Mouse (Mus musculus) mesoderm, embryonic 11.5 days (tissue): ENCODE results near the gene Gm20388.

Experiments
- DNase-seq: peaks from one replicate; pipeline ENCODE4 v3.0.0-alpha.2; 2012; ENCODE audit warnings: low read depth, low spot score

Gene Gm20388

GRCm38 (mm10) chr8:120559654-120560053 is 649.0 kb downstream of the Gm20388 start:
- no peak for DNase-seq

DNA sequence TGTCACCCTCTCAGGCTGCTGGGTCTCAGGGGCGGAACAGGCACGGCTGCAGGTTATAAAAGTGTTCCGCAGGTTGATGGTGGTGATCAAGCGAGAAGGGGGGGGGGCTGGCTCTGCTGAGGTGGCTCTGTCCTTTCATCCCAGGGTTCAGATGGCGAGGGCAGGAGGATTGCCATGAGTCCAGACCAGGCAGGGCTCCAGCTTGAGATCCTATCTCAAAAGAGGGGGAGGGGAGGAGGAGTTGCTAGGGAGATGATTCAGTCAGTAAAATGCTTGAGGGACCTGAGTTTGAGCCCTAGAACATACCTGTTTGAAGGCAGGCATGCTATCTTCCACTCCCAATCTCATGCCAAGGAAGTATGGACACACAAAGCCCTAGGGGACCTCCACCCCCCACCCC is 649.9 kb downstream of the Gm20388 start:
- DNase-seq: no peak

GRCm38 (mm10) chr8:120561539-120562435 is 651.1 kb downstream of the Gm20388 start:
- DNase-seq: no peak

- no peak for DNase-seq
Observed at GRCm38 (mm10) chr8:120562680-120563347, 652.2 kb downstream of the Gm20388 start.

DNA sequence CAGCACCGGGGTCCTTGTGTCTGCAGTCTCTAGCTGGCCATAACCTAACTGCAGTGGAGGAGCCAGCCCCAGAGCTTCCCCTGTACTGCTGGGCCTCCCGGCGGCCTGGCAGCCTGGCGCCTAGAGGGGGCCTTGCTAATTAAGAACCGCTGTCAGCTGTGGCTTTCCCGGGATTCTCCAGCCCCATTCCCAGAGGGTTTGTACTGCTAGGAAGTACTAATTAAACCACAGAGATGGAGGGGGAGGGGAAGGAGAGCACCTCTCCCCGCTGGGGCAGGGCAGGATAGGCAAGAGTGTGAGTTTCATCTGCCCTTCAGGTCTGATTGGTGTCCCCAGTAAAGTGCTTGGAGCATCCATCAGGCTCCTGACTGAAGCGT is 652.7 kb downstream of the Gm20388 start:
- peak; percentile 57 for DNase-seq

- peak; percentile 49 for DNase-seq
Observed at GRCm38 (mm10) chr8:120563851-120564837, 653.5 kb downstream of the Gm20388 start.

DNA sequence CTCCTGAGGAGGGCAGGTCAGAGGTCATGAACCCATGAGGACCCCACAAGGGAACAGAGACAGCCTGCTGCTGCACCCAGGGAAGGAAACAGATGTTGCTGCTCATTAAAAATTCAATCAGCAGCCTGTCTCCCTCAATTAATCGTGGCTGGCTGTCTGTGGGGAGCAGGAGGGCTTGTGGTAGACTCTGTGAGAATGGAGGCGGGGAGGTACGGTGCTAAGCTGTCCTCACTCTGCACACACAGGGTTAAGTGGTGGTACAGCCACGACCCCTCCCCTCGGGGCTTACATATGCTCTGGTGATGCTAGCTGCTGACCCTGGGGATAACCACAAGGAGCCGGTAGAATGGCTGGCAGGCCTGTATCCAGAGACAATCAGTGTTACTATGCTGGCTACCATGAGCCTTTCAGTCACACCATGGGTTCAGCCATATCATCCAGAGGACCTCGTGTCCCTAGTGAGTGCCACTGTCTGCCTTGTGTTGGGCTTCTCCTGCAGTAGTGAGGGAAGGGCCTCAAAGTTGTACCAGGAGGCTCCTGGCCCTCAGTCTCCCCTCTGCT is 654.6 kb downstream of the Gm20388 start:
- peak; percentile 64 for DNase-seq

DNA sequence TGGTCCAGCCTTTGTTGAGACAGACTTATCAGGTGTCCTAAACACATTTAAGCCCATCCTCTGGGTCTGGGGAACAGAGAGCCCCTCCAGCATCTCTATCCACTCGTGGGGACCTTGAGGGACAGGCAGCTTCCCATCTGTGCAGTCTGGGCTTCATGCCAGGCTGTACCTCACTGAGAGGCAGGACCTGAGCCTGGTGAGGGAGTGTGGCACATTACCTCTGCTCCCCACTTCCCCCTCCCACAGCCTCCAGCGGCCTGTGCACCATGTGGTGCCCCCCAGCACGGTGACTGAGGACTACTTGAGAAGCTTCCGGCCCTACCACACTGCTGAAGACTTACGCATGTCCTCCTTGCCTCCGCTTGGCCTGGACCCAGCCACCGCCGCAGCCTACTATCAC is 656.0 kb downstream of the Gm20388 start:
- no peak for DNase-seq

- DNase-seq: no peak
Observed at GRCm38 (mm10) chr8:120567731-120568130, 657.1 kb downstream of the Gm20388 start.

DNA sequence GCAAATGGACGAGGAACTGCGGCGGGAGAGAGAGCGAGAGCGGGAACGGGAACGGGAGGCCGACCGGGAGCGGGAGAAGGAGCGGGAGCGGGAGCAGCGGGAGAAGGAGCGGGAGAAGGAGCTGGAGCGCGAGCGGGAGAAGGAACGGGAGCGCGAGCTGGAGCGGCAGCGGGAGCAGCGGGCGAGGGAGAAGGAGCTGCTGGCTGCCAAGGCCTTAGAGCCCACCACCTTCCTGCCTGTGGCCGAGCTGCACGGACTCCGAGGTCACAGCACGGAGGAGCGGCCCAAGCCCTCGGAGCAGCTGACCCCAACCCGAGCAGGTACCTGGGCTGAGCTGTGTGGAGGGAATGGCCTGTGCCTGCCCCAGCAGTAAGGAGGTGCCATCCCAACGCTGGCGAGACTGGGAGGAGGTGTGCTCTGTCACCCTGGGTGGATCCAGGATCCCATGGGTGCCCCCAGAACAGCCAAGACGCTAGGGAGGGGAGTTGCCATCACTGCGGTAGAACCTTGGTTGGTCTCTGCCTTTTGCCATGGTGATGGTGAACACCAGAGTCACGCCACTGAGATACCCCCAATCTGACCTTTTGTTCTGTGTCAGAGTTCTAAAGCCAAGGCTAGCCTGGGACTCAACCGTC is 657.6 kb downstream of the Gm20388 start:
- no peak for DNase-seq

- no peak for DNase-seq
Observed at GRCm38 (mm10) chr8:120569123-120569522, 658.5 kb downstream of the Gm20388 start.

DNA sequence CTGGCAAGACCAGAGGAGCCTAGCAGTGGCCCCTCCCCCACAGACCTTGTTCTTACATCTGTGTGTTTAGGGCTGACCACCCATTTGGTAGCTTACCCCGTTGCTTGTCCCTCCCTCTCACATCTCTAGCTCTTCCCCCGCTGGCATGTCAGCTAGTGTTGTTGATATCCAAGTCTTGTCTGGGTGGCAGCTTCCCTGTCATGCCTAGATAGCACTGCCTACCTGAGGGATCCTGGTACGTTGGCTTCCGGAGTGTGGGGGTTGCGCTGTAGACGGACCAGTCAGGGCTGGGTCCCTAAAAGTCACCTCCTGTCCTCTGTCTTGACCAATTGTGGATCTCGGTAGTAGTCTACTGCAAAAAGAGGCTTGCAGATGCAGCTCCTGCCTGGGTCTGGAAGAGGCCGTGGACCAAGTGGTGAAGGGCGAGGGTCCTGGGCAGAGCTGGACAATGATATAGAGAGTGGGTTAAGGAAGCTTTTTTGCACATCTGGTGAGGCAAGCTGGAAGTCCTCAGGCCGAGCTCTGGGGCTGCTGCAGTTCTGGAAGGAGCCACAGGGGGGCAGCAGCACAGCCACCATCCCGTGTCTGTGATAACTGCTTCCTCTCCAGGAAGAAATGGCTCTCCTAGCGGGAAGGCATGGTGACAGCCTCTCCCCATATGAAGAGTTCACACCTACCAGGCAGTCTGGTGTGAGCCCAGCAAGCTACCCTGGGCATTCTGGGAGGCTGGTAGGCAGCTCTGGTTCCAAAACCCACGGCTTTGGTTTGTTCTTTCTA is 659.5 kb downstream of the Gm20388 start:
- DNase-seq: peak; percentile 78

DNA sequence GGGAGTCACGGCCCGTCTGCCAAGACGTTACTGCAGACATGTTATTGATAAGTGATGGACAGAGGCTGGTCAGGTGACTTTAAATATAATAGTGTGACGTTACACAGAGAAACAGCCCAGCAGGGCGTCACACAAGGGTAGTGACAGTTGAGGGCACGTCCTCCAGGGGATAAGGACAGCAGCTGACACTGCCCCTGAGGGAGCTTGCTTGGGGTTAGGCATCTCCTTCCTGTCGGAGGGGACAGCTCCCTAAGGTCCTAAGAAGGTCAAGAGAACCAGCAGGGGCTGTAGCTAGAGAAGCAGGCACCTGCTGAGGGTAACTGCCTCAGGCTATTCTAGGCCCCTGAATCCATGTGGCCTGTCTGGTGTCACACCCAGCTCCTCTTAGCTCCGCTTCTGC is 660.9 kb downstream of the Gm20388 start:
- no peak for DNase-seq

GRCm38 (mm10) chr8:120572534-120572933 is 661.9 kb downstream of the Gm20388 start:
- DNase-seq: no peak

GRCm38 (mm10) chr8:120573866-120574265 is 663.2 kb downstream of the Gm20388 start:
- no peak for DNase-seq

GRCm38 (mm10) chr8:120574941-120575340 is 664.3 kb downstream of the Gm20388 start:
- no peak for DNase-seq

- peak; percentile 61 for DNase-seq
Observed at GRCm38 (mm10) chr8:120575801-120576200, 665.2 kb downstream of the Gm20388 start.

DNA sequence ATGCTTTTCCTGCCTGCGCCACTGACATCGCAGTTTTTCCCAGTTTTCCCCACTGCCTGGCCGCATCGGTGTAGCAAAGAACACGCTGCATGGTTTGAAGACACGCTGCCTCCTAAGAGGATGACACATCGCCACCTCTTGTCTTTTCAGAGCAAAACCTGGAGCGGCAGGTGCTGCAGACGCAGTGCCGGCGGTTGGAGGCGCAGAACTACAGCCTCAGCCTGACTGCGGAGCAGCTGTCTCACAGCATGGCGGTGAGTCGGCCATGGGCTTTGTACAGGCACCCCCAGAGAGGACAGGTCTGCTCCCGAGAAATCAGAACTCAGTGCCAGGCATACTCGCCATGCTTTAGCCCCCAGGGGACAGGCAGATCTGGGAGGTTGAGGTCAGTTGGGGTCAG is 667.2 kb downstream of the Gm20388 start:
- no peak for DNase-seq

- DNase-seq: no peak
Observed at GRCm38 (mm10) chr8:120580336-120581000, 669.8 kb downstream of the Gm20388 start.

- no peak for DNase-seq
Observed at GRCm38 (mm10) chr8:120581329-120581728, 670.7 kb downstream of the Gm20388 start.
